Mouse (Mus musculus): ENCODE data around the gene Ephb2.
A peak's percentile ranks its signal among the peaks of the same experiment; 100 is the strongest.

Ephb2 gene

DNA sequence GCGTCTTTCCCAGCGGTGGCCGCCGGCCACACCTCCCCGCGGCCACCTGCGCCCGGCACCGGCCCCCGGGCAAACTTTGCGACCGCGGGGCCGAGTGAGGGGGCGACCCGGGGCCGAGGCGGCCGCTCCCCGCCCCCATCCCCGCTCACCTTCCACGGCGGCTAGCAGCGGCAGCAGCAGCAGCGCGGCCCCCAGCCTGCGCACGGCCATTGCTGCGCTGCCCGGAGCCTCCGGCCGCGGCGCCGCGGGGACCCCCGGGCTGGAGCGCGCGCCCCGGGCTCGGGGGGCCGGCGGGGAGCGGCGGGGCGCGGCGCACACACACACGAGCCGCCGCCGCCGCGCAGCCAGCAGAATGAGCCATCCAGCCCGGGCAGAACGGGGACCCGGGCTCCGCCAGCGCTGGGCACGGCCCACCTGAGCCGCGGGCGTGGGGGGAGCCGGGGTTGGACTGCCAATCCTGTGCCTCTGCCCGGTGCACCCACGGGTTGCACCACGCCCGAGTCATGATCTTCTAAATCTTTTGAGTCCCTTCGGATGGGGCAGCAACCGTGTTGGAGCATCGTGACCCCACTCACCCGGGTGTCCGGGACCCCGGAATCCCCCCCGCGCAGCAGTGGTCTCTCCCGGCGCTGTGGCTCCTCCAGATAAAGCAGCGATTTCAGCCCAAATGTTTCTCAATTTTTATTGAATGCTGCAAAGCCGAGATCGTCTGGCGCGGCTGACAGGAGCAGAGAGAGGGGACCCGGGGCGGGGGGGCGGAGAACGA lies at the start of gene Ephb2:
TSS of gene Ephb2 (minus strand) at position 368 of the 766 bp plus-strand sequence.
- no peak for DNase-seq (ENCODE audit: low read depth, low spot score)

DNA sequence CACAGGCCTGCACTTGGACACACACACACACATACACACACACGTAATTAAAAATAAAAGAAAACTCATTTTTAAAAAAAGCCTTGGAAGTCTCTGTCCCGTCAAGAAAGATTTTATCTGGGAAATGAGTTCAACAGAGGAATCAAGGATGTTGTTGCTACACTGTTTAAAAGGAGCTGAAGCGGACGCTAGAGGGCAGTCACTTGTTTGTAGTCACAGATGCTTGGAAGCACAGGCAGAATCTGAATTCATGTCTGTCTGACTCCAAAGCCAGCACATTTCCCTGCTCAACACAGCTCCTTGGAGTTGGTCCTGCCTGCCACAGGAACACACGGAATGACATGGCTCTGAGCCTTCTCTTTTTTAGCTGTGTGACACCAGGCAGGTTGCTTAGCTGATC lies 42.8 kb upstream of the Ephb2 start:
- DNase-seq (ENCODE audit: low read depth, low spot score), result peak; percentile 38

DNA sequence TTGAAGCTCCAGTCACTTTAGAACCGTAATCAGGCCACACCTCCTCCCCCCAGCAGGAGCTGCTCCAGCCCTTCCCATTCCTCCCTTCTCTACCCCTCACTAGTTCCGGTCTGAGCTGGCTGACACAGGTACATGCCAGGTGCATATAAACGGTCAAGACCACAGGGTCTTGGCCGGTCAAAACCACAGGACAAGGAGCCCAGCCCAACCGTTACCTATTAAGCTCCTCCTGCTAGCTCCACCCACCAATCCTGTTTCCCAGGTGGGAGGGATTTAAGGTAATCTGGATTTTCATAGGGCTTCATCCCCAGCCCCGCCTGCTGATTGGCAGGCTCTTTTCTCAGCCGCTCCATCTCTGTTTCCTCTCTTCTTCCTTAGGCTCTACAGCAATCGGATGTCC lies 42.4 kb upstream of the Ephb2 start:
- peak; percentile 9 for DNase-seq (ENCODE audit: low read depth, low spot score)

DNA sequence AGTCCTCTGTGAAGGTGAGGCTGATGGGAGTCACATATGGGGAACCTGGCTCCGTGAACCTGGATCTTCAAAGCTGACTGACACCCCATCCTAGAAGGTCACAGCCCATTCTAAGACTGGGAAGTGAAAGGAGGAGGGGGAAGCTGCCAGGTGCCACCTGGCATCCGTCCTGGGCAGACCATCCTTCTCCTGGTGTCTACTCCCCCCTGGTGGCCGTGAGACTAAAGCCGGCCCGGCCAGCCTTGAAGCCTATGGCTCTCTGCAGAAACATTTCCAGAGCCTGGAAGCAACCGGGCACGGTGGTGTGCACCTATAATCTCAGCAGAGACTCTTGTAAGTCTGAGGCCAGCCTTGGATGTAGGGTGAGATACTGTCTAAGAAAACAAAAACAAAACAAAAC lies 41.2 kb upstream of the Ephb2 start:
- peak; percentile 83 for DNase-seq (ENCODE audit: low read depth, low spot score)

DNA sequence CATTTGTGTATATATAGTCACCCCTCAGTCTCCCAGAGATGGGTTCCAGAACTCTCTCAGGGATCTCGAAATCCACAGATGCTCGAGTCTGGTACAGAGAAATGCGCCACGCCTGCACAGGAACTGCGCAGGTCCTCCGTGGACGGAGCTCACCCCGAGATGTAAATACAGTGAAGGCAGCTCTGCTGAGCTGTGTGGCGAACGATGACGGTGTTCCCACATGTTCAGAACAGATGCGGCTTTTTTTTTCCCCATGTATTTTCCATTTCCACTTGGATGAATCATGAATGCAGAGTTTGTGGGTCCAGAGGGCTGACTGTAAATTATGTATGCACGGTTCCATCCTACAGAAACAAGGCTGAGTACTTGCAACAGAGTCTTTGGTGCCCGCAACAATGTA lies 39.2 kb upstream of the Ephb2 start:
- DNase-seq (ENCODE audit: low read depth, low spot score), result no peak

DNA sequence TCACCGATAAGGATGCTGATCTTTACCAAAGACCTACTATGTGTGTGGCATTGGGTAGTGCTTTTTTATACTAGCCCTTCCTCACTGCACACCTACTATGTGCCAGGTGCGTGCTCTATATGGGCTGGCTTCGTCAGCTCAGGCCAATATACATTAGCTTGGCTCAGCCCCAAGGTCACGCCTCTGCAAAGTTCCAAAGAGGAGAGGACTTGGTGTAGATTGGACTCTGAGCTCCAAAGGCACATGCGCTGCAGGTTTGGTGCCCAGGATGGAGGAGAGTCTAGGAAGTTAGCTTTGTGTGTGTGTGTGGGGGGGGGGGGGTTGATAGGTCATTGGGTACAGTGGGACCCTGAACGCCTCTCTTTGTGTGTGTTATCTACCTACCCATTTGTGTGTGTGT lies 32.6 kb upstream of the Ephb2 start:
- DNase-seq (ENCODE audit: low read depth, low spot score), result no peak

DNA sequence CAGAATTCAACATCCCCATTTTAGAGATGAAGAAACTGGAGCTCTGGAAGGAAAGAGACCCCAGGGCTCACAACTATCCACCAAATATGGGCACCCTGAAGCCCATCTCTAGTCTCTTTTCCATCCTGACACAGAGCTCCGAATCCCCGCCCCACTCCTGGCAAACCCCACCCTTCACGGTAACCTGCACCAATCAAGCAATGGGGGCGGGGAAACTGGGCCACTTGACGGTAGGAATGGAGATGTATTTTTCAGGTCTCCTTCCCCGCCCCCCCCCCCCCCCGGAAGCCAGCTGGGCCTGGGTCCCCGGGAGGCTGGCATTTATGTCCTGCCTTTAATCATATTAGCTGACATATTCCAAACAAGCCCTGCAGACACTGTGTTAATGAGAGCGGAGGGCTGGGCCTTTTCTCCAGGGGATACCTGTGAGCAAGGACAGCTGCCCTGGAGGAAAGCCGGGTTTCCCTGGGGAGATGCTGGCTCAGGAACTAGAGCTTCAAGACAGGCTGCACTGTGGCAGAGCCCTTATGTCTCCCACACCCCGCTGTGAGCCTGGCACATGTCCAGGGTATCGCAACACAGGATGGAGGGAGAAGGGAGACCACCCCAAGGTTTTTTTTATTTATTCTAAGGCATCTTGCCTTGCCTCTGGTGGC lies 32.0 kb upstream of the Ephb2 start:
- no peak for DNase-seq (ENCODE audit: low read depth, low spot score)

DNA sequence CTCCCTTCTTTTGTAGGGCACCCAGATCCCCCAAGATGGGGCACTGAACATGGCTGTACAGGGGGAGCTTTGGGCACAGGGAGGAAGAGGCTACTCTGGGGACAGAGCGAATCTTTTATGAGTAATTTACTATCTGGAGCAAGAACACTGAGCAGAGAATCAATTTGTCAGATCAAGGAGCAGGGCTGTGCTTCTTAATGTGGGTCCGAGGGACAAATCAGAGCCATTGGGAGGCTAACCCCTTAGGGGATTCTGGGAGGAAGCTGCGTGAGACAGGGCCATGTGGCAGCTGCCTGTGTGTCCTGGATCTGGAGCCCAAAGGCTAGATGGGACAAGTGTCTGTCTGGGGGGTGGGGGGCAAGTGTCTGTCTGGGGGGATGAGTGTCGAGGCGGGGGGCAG lies 29.7 kb upstream of the Ephb2 start:
- no peak for DNase-seq (ENCODE audit: low read depth, low spot score)

DNA sequence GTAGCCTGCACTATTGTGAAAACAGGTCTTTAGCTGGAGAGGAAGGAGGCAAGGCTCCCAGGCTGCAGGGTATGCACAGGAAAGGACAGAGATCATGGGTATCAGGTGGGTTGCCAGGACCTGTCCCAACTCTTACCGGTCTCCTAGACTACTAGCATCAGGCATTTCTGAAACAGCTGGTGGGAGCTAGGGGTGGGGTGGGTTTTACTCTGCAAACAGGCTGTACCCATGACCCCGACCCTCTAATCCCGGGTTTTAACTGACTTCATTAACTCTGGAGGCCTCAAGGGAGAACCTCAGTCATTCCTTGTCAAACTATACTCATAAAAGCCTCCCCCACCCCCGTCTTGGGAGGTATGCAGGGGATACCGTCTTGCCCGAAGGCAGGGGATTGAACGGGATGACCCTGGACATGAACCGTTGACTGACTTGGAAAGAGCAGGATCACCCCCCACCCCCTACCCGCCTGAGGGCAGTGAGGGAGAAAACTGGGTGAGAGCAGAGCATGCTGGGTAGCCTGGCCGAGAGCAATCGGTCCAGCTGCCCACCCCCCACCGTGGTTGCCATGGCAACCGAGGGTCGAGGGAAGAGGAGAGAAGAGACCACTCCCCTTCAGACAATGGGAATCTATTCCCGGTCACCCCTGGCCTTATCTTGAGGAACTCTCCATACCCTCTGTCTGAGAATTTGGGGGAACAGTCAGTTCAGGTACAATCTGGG lies 29.1 kb upstream of the Ephb2 start:
- no peak for DNase-seq (ENCODE audit: low read depth, low spot score)

DNA sequence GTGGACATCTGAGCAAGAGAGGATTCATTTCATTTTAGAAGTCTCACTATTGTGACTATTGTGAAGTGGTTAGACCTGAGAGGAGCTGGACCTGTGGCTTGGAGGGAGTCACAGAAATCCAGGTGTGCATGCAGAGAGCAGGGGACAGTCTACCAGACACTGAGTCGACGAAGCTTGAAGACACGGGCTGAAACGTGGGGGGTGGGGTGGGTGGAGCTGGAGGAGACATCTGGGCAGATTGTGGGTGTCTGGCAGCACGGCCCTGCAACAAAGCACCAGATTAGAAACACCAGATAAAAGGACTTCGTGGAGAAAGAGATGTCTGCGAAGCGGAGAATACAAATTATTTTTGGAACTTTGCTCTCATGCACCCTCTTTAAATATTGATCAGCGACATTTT lies 27.7 kb upstream of the Ephb2 start:
- peak; percentile 79 for DNase-seq (ENCODE audit: low read depth, low spot score)

DNA sequence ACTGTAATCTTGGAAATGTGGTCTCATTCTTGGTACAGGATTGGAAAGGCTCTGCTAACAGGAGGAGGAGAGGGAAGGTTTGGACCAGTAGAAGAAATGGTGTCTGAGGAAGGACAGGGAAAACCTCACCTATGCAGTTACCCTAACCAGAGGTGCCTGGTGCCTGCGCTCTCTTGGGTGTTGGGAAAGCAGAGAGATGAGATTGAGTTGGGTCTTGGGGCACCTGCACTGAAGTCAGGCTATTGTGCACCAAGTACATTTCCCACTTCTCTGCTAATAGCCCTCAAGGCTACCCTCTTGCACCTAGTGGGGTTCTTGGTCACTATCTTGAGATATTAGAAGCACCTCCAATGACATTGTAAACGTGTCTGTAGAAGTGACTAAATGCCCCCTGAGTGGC lies 26.6 kb upstream of the Ephb2 start:
- no peak for DNase-seq (ENCODE audit: low read depth, low spot score)

DNA sequence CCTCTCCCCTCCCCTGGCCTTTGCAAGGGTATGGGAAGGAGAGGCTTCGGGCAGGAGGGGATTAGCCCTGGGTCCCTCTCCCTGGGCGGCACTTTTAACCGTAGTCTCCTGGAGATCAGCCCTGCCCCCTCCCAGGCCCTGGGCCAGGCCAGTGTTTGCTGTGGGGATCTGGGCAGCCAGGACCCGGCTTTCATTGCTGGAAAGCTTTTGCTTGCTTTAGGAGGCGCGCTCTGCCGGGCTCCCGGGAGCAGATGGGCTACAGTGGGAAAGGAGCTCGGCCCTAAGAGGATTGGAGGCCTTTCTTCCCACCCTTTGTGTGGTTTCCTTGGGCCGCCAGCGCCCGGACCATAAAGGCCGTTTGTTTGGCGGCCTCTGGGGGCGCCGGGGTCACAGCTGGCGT lies 26.0 kb upstream of the Ephb2 start:
- no peak for DNase-seq (ENCODE audit: low read depth, low spot score)

DNA sequence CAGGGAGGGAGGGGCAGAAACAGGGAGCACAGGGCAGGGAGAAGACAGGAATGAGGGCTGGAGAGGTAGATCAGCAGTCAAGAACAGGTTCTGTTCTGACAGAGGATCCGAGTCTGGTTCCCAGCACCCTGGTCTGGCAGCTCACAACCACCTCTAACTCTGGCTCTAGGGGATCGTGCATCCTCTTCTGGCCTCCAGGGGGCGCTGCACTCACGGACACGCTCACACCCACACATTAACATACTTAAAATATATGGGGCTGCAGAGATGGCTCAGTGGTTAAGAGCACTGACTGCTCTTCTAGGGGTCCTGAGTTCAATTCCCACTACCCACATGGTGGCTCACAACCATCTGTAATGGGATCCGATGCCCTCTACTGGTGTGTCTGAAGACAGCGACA lies 24.2 kb upstream of the Ephb2 start:
- DNase-seq (ENCODE audit: low read depth, low spot score), result peak; percentile 44

DNA sequence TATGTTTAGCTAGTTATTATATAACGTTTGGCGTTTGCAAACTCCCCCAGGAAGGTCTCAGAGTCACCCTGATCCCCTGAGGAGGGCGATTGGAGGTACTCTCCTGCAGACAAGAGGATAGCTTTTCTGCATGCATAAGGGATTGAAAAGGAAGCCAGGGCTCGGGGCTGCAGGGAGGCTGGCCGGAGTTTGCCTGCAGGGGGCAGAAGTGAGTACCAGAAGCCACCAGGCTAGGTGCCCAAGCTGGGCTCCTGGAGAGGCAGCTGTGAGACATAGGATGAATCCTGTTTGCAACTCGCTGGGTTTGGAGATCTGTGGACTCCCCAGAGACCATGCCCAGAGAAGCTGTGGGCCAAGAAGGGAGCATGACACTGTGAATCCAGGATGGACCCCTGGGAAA lies 19.3 kb upstream of the Ephb2 start:
- peak; percentile 53 for DNase-seq (ENCODE audit: low read depth, low spot score)

DNA sequence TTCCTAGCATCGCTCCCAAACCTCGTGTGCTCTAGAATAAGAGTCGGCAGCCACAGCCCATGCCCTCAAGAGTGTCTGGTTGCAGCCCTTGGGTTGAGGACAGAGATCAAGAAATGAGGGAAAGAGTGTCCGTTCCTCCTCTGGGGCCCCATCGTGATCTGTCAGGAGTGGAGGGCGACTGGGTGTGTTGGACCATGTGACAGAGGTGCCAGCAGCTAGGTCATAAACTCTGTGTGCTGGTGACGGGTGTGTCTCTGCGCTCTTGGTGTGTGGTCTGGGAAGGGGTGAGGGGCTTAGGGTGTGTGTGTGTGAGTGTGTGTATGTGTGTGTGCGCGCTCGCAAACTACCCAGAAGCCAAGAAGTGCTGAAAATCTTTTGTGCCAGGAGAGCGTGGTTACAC lies 17.2 kb upstream of the Ephb2 start:
- no peak for DNase-seq (ENCODE audit: low read depth, low spot score)

DNA sequence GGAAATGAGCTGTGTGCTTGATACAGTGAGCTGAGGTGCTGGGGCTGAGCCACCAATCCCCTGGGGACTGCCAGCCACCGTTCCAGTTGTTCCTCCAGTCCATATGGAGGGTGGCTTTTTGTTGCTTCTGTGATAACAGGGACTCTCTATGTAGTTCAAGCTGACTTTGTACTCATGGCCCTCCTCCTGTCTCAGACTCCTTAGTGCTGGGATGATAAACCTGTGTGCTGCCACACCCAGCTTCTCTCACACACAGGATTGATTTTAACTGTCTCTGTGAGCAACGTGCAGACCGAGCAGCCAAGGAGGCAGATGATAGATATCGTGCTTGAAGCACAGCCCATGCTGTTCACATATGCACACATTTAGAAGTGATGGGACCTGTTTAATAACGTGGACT lies 16.3 kb upstream of the Ephb2 start:
- DNase-seq (ENCODE audit: low read depth, low spot score), result no peak

DNA sequence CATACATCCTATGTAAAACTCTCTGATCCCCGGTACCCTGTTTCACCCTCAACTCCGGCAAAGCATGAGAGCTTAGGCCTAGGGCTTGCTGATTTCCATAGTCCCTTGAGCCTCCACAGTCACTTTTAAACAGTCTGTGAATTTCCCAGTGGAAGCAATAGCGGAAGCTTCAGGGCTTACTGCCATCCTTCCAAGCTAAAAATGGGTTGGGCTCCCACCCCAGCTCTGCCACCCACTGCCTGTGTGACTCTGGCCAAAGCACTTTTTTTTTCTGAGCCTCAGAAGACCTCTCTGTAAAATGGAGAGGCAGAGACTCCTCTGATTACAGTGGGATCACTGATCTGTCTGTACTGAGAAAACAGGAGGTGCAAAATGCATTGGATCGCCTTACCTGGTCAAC lies 12.8 kb upstream of the Ephb2 start:
- DNase-seq (ENCODE audit: low read depth, low spot score), result no peak

DNA sequence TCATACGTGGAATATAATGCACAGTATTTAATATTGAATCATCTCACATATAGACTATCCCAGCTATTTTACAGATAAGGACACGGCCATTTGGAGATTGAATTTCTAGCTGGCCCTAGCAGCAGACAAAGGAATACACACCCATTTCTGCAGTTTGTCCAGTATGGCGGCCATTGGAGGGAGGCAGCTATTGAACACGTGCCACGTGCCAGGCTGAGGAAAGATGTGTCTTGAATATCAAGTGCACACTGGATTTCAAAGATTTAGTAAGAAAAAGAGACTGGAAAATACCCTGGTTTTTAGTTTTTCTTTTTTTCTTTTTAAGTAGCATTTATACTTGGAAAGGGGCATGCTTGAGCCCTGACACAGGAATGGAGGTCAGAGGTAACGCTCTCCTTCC lies 11.4 kb upstream of the Ephb2 start:
- DNase-seq (ENCODE audit: low read depth, low spot score), result no peak

DNA sequence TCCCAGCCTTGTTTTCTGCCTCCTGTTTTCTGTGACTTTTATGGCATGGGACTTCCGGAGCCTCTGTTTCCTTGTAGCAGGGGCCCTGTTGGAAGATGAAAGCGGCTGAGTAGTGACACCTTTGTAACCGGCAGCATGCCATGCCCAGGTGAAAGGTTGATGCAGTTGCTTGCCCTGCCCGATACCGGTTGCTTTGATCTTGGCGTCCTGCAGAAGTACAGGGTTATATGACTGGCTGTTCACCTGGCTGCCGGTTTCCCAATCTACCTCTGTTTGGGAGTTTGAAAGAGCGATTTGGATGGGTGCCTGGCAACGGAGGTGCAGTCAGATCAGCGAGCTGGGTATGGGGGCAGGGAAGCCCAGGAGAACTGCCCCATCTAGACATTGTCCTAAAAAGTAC lies 7.0 kb upstream of the Ephb2 start:
- DNase-seq (ENCODE audit: low read depth, low spot score), result no peak

DNA sequence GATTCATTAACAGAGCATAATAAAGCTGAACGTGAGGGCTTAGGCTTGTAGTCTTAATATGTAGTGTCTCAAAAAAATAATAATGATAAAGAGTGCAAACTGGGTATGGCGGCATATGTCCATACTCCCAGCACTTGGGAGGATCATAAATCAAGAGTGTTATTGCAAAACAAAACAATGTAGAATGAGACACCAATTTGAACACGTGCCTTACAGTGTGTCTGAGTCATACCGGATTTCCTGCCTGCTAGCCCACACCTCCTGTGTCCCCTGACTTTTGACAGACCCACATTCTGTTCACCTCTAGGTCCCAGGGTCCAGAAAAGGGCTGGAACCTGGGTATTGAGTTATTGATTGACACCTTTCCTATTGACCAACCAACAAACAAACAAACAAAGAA lies 6.2 kb upstream of the Ephb2 start:
- no peak for DNase-seq (ENCODE audit: low read depth, low spot score)

DNA sequence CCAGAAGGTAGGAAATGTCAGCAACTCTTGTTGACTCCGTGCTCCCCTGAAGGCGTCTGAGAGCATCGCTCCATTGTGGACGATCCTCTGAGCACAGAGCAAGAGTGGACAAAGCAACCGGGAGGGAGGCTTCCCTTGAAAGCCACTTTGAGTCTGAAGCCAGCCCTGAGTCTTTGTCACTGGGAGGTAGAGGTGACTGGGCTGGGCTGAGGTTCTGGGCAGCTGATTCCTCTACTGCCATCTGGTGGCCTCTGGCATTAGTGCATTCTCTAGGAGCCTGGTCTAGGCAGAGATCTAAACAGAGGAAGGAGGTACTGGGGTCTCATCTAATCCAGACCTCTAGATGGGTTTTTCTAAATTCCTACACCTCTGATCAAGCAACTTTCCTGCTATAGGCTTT lies 5.3 kb upstream of the Ephb2 start:
- DNase-seq (ENCODE audit: low read depth, low spot score), result peak; percentile 75

DNA sequence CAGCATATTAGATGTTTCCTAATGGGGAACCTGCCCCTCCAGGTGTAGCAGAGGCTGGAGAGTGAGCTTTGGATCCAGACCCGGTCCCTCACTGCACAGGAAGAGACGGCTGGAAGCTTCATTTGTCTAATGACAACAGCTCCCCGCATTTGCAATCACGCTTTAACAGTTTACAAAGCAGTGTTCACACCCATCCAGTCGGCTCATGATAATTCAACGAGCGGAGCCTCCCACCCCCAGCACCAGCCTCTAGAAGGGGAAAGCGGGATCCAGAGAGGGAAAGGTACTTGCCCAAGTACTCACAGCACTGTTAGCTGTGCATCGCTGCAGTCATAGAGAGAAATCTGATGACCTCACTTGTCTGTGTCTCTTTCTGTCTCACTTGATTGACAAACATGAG lies 2.7 kb upstream of the Ephb2 start:
- no peak for DNase-seq (ENCODE audit: low read depth, low spot score)

DNA sequence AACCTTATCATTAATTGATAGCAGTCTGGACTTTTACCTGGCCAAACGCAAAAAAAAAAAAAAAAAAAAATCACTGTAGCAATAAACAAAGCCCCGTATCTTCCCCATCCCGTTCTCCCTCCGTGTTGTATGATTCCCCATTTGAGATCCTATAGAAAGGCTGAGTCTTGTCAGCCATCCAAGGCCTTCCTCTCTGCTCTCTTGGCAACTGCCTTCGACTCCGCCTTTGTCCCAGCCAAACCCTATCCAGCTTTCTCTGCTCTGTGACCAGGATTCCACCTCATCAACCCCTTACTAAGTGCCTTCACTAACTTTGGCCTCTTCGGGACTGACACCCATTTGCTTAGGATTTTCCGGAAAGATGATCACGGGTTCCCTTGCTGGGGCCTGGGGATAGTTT lies 2.2 kb upstream of the Ephb2 start:
- no peak for DNase-seq (ENCODE audit: low read depth, low spot score)

All from A20 (cell line).